Mouse (Mus musculus): Measurements from ENCODE around the gene Gm20696. TPM values are rescaled to one million over a fixed set of nuclear protein-coding genes. Genes with fewer than 3 reads are reported as not detected.

The Gm20696 gene
- total RNA-seq, 4 experiments from 2014 or later, result 0.72 to 1.3 (median 0.81) TPM

DNA sequence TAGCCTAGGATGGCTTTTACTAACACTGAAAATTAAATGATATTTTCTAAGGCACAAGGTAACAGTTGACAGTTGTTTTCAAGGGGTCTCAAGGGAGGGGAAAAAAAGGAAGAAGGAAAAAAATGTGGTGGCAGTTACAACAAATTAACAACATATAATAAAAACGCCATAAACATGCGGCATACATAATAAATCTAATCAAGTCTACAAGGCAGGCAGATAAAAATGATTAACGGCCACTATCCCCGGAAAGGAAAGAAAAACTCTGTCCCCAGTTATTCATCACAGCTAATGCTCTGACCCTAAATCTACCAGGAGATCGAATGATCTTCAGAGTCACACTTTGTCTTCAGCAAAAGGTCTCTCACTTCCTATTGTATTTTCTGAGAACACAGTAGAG is 330.4 kb downstream of the Gm20696 start:
- no peak for DNase-seq (ENCODE audit: low spot score in 2 of 2)

DNA sequence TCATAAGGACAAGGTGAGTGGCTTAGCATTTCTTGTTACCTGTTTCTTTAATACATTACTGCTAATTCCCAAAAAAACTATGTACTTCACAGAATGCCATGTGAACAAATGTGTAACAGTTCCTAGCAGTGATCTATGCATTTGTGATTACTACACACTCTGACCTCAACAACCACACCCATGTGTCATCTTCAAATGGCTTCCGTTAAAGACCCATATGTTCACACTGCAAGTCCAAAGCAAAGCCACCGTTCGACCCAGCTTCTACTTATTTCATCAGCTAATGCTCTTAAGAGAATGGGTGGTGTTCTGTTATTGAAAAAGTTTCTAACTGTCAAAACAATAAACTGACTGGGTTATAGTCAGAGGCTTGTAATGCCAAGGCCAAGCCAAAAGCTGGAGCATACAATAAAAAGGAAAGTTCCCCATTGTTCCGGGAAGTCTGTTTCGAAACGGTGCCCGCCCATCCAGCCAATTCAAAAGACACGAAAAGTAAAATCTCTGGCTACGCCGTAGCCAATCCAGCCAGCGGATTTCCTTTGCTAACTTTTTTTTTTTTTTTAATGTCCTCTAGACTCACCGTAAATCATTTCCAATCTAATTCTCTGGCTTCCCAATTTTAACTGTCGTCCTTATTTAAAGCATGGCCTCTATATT is 331.3 kb downstream of the Gm20696 start:
- no peak for DNase-seq (ENCODE audit: low spot score in 2 of 2)

- no peak for DNase-seq (ENCODE audit: low spot score in 2 of 2)
Observed at GRCm38 (mm10) chr6:99334255-99334654, 332.3 kb downstream of the Gm20696 start.

- DNase-seq (ENCODE audit: low spot score in 2 of 2), result no peak
Observed at GRCm38 (mm10) chr6:99333127-99333526, 333.5 kb downstream of the Gm20696 start.

- no peak for DNase-seq (ENCODE audit: low spot score in 2 of 2)
Observed at GRCm38 (mm10) chr6:99330169-99330568, 336.4 kb downstream of the Gm20696 start.

DNA sequence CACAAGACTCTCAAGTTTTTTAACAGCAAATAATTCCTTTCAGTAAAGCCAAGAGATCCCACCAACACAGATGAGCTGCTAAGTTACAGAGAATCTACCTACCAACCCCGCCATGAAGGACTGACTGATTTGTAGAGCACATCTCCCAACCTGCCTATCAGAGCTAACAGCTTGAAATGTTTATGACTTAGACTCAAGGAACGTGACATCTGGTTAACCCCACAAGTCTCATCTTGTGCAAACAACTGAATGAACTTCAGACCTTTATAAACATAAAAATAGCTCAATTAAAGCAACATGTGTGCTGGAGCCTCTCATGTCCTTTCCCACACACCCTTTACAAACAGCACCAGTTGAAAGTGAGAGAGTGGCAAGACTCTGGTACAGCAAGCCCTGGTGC is 338.0 kb downstream of the Gm20696 start:
- no peak for DNase-seq (ENCODE audit: low spot score in 2 of 2)

GRCm38 (mm10) chr6:99328146-99328545 is 338.5 kb downstream of the Gm20696 start:
- no peak for DNase-seq (ENCODE audit: low spot score in 2 of 2)

DNA sequence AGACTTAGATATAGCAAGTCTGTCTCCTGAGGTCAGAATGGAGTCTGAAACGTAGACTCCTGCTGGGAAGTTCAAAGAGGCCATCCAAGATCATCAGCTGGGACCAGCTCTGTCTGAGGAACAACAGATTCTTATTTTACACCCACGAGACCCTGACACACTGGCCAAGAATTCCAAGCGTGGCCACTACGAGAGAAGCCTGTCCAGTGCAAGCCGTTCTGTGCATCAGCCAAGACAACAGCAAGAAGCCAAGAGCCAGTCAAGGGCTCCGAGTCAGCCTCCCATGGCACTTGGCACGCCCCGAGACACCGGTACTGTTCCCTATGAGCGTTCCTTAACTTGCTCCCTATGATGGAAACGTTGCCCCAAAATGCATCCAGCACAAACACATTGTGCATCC is 338.9 kb downstream of the Gm20696 start:
- DNase-seq (ENCODE audit: low spot score in 2 of 2), result peak; percentile 33 to 56

GRCm38 (mm10) chr6:99325881-99326280 is 340.7 kb downstream of the Gm20696 start:
- DNase-seq (ENCODE audit: low spot score in 2 of 2), result no peak

DNA sequence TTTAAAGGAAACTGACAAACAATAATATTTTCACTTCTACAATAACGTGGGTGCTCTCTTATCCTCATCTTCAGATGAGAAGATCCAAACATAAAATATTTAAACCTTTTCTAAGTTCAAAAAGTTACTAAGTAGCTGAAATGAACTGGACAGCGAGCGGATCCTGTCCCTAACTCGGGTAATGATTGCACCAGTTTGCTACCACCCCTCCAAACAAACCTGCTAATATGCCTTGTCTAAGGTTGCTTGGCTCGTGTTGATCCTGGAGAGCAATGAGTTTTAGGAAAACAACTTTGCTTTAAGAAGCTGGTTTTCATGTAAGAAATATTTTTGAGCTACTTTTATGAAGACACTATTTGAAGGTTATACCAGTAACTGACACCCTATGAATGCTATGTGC is 341.1 kb downstream of the Gm20696 start:
- DNase-seq (ENCODE audit: low spot score in 2 of 2), result no peak

GRCm38 (mm10) chr6:99322132-99322904 is 344.3 kb downstream of the Gm20696 start:
- no peak for DNase-seq (ENCODE audit: low spot score in 2 of 2)

DNA sequence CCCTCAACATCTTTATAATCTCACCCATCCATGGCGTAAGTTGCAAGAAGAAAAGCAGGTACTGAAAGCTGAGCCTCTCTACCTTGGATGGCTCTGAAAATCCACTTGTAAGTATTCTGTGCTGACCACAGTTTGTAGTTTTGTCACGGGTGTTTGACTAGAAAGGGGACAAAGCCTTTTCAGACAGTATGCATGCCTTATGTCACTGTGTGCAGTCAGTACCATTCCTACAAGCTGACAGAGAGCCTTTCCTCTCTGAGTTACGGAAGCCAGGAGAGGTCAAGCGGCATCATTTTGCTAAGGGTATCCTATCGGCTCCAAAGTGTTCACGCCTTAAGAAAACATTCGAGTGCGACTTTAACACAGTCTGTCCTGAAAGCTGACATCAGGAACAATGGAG is 346.2 kb downstream of the Gm20696 start:
- DNase-seq (ENCODE audit: low spot score in 2 of 2), result no peak

- no peak for DNase-seq (ENCODE audit: low spot score in 2 of 2)
Observed at GRCm38 (mm10) chr6:99319415-99320405, 346.9 kb downstream of the Gm20696 start.

GRCm38 (mm10) chr6:99314746-99315145 is 351.9 kb downstream of the Gm20696 start:
- DNase-seq (ENCODE audit: low spot score in 2 of 2), result no peak

- no peak for DNase-seq (ENCODE audit: low spot score in 2 of 2)
Observed at GRCm38 (mm10) chr6:99310529-99310928, 356.1 kb downstream of the Gm20696 start.

DNA sequence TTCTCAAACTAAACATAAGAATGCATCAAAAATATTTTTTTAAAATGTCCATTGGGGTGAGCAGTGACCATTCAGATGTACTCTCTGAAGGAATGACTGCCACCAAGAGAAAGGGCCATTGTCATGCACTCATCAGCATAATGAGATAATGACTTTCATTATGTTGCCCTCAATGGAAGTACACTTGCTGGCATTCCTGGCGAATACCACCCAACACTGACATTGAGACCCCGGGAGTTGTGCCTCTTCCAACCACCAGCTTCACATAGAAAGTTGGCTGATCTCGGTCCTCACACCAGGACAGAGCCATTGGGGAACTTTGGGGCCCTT is 356.5 kb downstream of the Gm20696 start:
- DNase-seq (ENCODE audit: low spot score in 2 of 2), result no peak

GRCm38 (mm10) chr6:99309466-99310170 is 357.0 kb downstream of the Gm20696 start:
- no peak for DNase-seq (ENCODE audit: low spot score in 2 of 2)

DNA sequence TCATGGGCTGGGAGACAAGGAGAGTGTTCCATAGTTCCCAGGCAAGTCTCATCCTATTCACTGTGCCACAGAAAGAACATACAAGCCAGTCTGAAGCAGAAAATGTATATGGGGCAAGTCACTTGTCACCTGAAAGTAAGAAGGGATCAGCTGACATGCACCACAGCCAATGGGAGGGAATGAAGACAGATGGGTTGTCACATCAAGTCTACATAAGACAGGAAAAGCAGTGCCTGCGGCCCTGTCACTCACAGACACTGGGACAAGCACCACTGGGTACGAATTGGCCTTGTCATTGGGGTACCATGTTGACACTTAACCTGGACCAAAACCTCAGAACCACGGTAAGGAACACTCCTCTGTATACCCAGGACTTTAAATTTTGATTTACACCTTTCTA is 360.8 kb downstream of the Gm20696 start:
- no peak for DNase-seq (ENCODE audit: low spot score in 2 of 2)

DNA sequence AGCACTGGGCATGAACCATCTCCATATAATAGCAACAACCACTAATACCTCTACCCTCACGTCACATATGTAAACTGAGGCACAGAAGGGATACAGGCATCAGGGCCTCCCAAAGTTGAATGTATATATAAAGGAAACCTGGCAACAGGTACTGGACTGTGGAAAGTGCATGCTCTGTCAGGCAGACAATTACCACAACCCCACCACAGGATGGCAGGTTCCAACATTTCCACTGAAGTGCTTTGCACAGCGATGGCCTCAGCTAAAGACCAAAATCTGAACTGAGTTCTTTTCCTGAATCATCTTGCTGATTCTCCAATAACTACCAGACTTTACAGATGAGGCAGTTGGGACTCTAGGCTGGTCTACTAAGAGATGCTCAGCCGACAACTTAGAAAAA is 361.4 kb downstream of the Gm20696 start:
- DNase-seq (ENCODE audit: low spot score in 2 of 2), result no peak

DNA sequence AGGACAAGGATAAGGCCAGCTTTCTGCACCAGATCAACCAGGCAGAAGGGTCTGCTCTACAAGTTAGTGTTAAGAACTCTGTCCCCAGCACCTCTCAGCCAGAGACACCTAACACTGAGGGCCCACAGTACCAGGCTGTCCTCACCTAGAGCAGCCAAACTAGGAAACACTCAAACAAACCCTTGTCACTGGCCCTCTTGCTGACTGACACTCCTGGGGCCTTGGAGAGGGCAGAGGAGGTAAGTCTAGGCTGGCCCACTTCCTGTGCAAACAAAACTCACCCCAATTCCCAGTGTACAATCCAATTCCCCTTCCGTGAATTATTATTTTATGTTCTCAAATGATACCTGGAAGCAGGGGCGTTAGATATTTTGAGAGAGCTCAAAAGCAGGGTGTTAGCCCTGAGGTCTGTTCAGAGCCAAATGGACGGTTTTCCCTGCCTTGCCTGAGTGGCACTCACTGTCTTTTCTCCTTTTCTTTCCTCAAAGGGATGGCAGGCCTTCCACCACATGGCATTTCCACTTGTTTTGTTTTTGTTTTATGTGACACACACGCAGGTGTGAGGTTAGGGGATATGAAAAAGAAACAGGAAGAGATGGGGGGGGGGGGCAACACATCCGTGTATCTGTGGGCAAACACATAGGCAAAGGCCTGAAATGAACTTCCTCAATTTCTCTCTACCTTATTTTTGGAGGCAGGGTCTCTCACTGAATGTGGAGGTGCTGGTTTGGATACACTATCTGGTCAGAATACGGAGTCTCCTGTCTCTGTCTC is 363.7 kb downstream of the Gm20696 start:
- DNase-seq (ENCODE audit: low spot score in 2 of 2), result no peak

DNA sequence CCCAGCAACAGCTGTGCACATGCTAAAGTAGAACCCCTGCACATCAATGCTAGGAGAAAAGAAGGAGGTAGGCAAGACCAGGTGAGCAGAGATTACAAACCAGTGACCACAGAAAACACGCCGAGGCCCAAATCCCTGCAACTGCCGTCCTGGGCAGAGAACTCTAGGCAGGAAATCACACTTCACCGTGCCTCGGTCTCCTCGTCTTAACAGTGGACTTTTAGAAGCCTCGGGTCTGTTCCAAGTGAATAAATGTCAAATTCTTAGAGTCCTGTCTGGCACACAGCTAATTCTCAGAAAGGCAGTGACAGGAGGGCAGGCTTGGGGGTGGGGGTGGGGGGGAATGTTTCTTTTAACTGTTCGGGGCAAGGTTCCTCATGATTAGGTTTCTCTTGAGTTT is 364.7 kb downstream of the Gm20696 start:
- no peak for DNase-seq (ENCODE audit: low spot score in 2 of 2)

Data from gastrocnemius, adult 8-10 months (tissue).